Mouse (Mus musculus) gastrocnemius, adult 2 months (tissue): ENCODE measurements around the gene Hoxd10. TPM values are rescaled to one million over a fixed set of nuclear protein-coding genes. Genes with fewer than 3 reads are reported as not detected.

ENCODE experiments used
- DNase-seq: peaks from one replicate; pipeline ENCODE4 v3.0.0; 2022
- H3K27ac ChIP-seq: fragments of 200-600 bp; 2 replicates; pipeline ENCODE4 v1.8.1; 2022; ENCODE audit warnings: mild to moderate bottlenecking
- H3K4me3 ChIP-seq: fragments of 200-600 bp; 2 replicates; pipeline ENCODE4 v1.8.1; 2022; ENCODE audit warnings: mild to moderate bottlenecking, moderate library complexity
- CTCF ChIP-seq: fragments of 200-600 bp; IDR thresholded peaks from 2 replicates; pipeline ENCODE4 v1.8.1; 2022; ENCODE audit warnings: antibody characterized with exemption, mild to moderate bottlenecking, moderate library complexity
- intact Hi-C: fragments of 180-260 bp; cut with DNase I; formaldehyde crosslinking; loops from one replicate; pipeline ENCODE4 v1.15.1; 2025
- microRNA-seq: library from miRNA; unstranded; fragments of <30 nt; microRNA quantifications from one replicate; pipeline ENCODE4 v1.2.0, GENCODE M21; 2021
- total RNA-seq, 2 experiments: library from RNA; stranded (reverse); gene quantifications; 2 replicates each; pipeline ENCODE4 v1.2.3; 2021

The Hoxd10 gene
- total RNA-seq, 2 experiments from 2014 or later = 4.0 to 4.8 TPM

DNA sequence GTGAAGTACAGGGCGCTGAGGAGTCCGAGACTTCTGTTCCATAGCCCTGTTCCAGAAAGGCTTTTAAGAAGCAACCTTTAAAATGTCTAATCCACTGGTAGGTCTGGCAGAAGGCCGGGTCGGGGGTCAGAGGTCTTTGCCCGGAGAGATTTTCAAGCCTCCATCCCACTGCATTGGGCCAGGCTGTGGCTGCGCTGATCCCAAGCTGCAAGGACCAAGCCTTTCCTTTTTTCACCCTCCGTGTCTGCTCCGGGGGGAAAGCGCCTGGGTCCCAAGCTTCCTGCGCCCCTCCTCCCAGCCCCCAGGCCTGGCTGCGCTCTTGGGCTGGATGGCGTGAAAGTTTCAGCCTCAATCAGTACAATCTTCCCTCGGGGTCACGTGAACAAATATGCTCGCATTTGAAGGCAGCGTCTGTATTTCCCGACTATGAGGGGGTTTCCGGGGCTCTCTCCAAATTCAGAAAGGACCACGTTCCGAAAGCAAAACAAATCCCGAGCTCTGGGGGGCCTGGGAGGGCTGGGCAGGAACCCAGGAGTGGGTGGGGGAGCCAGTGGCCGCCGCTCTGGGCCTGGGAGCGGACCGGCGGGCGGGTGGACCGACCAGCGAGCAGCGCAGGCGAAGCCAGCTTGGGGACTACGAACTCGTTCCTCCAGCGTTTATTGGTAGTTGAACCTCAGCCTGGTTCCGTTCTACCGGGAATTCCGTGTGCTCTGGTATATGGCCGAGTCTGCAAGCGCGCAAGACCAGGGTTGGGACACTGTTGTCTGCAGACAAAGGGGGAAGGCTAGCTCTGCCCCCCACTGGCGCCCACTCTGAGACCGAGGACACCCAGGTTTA, 44.3 kb downstream of the Hoxd10 start:
- Histone ChIP-seq H3K4me3 (peak overlapping the region; percentile 58), H3K27ac (no peak overlapping the region)
- no peak for TF ChIP-seq CTCF
- intact Hi-C loops = no loop called here
- DNase-seq = no peak

DNA sequence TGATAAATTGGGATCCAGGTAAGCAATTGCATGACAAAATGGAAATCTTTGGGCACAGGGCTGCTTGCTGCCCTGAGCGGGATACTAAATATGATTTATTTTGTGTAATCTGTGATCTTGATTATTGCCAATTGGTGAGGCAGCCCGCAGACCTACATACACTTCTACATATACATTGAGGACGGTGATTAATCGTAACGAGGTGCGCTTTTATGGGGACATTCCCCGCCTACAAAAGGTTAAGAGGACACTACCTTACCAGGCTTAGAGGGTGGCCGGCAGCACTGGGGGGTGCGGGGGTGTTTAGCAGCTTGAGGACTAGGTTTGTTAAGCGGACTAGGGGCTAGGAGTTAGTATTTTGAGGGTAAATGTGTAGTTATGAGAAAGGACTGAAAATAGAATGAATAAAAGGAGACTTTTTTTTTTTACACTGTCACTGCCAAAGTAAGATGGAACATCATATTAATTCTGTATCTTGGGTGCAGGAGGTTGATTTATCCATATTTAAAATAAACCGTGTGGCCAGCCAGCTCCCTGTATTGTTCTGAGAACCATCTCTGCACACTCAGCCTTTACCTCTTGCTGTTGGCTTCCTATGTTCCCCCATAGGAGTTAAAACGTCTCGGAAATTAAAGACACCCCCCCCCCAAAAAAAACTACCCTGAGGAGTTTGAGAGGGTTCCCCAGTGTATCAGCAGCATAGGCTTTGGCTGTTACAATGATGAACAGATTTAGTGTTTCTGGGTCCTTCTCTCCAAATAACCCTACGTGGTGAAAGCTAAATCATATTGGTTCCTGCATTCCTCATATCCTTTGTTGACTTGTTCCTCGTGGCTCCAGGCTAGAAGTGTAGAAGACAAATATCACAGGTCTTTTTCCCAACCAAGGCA, 45.2 kb downstream of the Hoxd10 start:
- TF ChIP-seq CTCF = no peak
- H3K27ac ChIP-seq = no peak overlapping the region
- DNase-seq = no peak
- intact Hi-C loops = no loop called here
- H3K4me3 ChIP-seq = no peak overlapping the region

DNA sequence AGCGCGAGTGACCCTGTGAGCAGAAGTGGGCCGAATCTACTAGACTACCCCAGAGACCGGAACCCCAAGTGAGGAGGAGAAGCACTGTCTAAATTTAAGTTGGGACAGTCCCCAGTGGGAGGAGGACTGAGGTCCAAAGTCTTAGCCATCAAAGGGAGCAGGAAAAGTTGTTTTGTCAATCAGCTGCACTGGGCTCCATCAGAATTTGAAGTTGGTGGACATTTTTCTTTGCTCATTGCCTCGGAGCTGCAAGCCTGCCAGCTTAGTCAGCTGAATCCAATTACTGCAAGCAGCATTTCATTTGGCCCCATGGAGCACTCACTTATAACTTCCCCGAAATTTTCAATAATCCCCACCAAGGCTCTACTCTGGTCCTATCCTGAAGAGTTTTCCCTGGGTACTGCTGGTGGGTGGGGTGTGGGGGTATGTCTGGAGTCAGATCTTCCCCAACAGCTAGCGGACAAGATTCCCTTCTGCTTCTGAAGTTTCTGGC, 45.9 kb downstream of the Hoxd10 start:
- intact Hi-C loops = no loop called here
- no peak for DNase-seq
- Histone ChIP-seq H3K4me3 (no peak overlapping the region), H3K27ac (no peak overlapping the region)
- TF ChIP-seq CTCF = no peak

DNA sequence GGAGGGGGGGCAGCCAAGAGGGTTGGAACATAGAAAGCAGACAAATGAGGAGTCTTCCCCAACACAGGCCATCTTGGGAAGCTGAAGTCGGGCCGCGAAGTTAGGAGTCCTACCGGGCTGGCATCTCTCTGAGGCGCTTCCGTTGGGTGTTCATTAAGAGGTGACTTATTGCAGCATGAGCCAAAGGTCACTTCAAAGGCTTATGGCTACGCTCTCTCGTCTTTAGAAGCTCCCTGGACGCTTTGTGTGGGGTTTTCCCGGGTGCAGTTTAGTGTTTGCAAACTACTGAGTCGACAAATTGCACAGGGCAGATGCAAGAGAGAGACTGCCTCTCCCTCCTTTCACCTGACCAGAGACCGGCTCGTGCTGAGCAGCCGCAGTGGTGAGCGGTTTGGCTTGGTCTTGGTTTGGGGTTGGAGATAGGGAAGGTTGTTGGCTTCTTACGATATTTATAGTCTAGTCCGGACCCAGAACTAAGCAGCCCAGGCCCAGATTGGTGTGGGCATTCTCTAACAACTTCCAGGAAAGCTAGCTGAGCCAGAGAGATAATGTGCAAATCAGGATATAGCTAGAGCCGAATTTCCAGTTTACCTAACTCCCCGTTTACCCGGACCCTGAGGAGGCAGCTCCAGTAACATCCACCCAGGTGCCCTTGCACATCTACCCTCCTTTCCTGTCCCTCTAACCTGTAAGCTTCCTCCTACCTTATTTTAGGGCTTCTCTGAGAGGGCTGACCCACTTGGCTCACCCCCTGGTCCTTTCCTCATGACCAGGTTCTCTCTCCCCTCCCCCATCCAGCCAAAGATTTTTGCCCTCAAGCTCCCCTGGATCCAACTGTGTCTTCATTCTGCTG, 47.1 kb downstream of the Hoxd10 start:
- intact Hi-C loops = no loop called here
- no peak for TF ChIP-seq CTCF

DNA sequence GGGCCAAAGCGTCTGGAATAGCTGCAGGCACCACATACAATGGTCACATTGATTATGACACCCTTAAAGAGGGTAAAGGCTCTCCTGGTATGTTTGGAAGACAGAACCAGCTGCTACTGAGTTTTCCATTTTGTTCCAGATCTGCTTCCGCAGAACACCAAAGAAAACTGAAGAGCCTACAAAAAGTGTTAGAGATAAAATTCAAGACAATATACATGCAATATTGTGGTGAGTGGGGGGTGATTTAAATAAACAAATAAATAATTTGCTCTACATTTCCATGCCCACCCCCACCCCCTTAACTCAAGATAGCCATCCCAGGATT, 47.7 kb downstream of the Hoxd10 start:
- no peak for DNase-seq
- Histone ChIP-seq H3K4me3 (no peak overlapping the region), H3K27ac (no peak overlapping the region)
- intact Hi-C loops = no loop called here
- no peak for TF ChIP-seq CTCF

More for the DNA sequence above, 47.1 kb downstream of the Hoxd10 start:
- H3K27ac ChIP-seq = no peak overlapping the region
- no peak for DNase-seq
- no peak overlapping the region for H3K4me3 ChIP-seq

DNA sequence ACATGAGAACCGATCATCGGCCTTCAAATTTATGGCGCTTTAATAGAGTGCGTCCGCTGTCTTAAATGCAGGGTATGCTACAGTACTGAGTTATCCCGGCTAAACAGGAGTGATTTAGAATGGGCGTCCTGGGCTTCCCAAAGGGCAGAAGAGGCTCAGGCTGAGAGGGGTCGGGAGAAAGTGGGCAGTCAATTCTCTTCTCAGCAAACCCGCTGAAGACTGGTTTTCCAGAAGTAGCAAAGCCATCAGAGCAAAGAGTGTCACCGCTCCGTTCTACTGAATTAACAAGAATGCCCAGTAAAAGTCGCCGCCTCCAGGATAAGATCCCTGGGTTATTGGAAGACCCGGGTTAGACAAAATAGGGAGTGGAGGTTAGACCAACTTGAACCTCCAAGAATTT, 48.1 kb downstream of the Hoxd10 start:
- intact Hi-C loops = no loop called here
- TF ChIP-seq CTCF = no peak
- peak overlapping the region; percentile 68 for H3K4me3 ChIP-seq
- DNase-seq = no peak
- no peak overlapping the region; the same call in 1 of the 2 replicates for H3K27ac ChIP-seq

DNA sequence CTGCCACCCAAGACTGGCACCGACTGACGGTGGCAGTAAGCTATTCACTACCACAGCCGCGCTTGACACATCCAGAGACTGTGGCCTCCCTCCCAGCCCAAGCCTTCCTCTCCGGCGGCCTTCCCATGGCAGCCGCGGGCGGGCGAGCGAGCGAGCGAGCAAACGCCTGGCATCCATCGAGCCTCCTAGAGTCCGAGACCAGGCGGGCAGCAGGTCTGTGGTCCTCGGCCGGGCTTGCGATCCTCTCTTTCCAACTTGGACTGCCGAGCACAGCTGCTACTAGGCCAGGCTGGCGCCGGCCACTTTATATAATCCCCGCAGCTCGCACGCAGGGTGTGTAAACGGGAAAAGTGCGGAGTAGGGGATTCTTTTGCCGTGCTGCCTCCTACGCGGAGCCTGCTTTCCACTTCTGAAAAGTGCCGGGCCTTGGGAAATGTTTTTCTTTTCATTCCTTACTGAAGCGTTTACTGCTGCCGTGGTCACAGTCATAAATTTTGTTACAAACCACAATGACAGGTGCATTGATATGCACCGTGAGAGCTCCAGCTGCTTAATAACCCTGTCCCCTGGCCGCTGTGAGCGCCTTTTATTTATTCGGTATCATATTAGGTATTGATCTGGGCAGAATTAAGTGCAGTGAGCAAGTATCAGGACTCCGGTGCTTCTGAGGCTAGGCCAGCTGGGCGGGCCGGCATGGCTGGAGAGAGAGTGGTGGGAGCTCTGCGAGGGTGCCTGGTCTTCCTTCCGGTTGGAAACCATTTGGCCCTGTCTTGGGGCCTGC, 48.8 kb downstream of the Hoxd10 start:
- TF ChIP-seq CTCF = no peak
- peak overlapping the region; percentile 38; the same call in 1 of the 2 replicates for H3K27ac ChIP-seq
- peak overlapping the region; percentile 68 for H3K4me3 ChIP-seq
- peak; percentile 56 for DNase-seq
- intact Hi-C loops = no loop called here

DNA sequence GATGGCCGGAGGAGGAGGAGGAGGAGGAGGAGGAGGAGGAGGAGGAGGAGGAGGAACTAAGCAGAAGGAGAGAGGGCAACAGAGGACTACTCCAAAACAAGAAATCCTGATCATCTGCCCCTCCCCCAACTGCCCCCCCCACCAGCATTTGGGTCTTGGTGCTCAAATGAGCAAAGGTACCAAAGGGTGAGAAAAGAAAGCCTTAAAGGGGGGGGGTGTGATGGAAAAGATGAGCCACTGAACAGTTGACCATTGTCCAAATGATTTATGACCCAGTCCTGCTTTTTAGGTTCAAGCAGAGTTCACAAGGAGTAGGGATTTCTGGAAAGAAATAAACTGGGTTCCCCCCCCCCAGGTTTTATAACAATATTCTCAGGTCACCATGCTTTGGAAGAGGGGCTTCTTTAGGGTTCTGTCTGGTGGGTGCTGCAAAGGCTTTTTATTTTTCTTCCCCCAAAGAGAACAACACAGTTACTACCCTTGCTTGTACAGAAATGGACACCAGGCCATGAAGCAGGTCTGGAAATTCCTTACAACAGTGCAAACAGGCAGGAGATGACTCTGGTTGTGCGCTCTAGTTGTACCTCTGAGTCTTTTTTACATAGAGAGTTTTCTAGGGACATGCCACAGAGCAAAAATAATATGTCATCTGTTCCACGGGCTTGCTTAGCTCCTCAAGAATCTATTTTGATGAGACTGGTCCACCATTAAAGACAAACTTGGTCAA, 49.7 kb downstream of the Hoxd10 start:
- no peak for TF ChIP-seq CTCF
- DNase-seq = no peak
- intact Hi-C loops = no loop called here
- H3K27ac ChIP-seq = no peak overlapping the region
- no peak overlapping the region for H3K4me3 ChIP-seq

DNA sequence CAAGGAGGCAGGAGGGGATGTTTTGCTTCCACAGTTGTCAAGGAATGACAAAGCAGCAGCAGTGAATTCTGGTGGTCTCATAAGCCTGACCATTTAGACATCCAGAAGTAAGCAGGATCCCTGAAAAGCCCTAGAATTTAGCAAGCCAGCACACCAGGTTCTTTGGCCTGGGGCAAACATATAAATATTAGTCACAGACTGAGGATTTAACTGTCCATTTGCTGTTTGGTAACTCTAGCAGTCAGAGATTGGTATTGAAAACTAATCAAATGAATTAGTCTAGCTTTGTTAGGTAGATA, 50.2 kb downstream of the Hoxd10 start:
- intact Hi-C loops = no loop called here

More for the DNA sequence above, 50.2 kb downstream of the Hoxd10 start:
- Histone ChIP-seq H3K4me3 (no peak overlapping the region), H3K27ac (no peak overlapping the region)
- TF ChIP-seq CTCF = no peak
- no peak for DNase-seq

Small RNAs within 50 kb of the gene (microRNA-seq; reads per million reads assigned to microRNA genes)
- gene Gm44463 = not detected
- 33,583 reads per million, percentile 96 among the genes with 10 or more reads in this experiment for gene Mir10b

Other genes with a start within 250 kb of the Hoxd10 start
- 10 to 100 TPM; 47.4 to 56.8 TPM for gene Lnpk, start 112.5 kb upstream of the Hoxd10 start, total RNA-seq
- not detected for gene Evx2, start 32.4 kb upstream of the Hoxd10 start, total RNA-seq
- gene Hoxd13, start 23.6 kb upstream of the Hoxd10 start, total RNA-seq = not detected
- not detected for gene Hoxd12, start 16.9 kb upstream of the Hoxd10 start, total RNA-seq
- not detected for gene Hoxd11, start 12.4 kb upstream of the Hoxd10 start, total RNA-seq
- gene Hoxd9, start 5.8 kb downstream of the Hoxd10 start, total RNA-seq = 10 to 100 TPM; 15.8 to 19.1 TPM
- 10 to 100 TPM; 39.3 to 49.0 TPM for gene Hoxd8, start 12.7 kb downstream of the Hoxd10 start, total RNA-seq
- not detected for gene Hoxd3, start 20.0 kb downstream of the Hoxd10 start, total RNA-seq
- 1 to 10 TPM; 1.4 to 2.0 TPM for gene Hoxd4, start 20.0 kb downstream of the Hoxd10 start, total RNA-seq
- under 1 TPM; 0.08 to 0.36 TPM for gene Gm28230, start 34.8 kb downstream of the Hoxd10 start, total RNA-seq
- not detected for gene Hoxd1, start 71.1 kb downstream of the Hoxd10 start, total RNA-seq
- gene Mtx2, start 133.9 kb downstream of the Hoxd10 start, total RNA-seq = 10 to 100 TPM; 24.4 to 46.4 TPM